Mouse (Mus musculus) limb, embryonic 11.5 days (tissue): ENCODE measurements around the gene Abi3. TPM values are rescaled to one million over a fixed set of nuclear protein-coding genes. Genes with fewer than 3 reads are reported as not detected.
"Not testable (repeated sequence)": the region's sequence is repeated elsewhere in the genome, so short reads cannot be mapped to it uniquely, and the experiment has no call there.

Source experiments
- ATAC-seq: fragments of 200-750 bp; cut with Nextera tagmentation; 2 replicates; pipeline ENCODE4 v1.8.0; 2017; ENCODE audit warnings: low read depth; ENCODE audit not compliant: insufficient number of reproducible peaks, low FRiP score, low TSS enrichment
- DNase-seq: peaks from one replicate; pipeline ENCODE4 v3.0.0-alpha.2; 2015; ENCODE audit warnings: low spot score
- H3K27ac ChIP-seq: fragments of 300-500 bp; sonication (generic); replicated peaks from 2 replicates; pipeline ENCODE4 v1.5.1; 2014; ENCODE audit warnings: low read depth, mild to moderate bottlenecking, low read length
- H3K27me3 ChIP-seq: fragments of 300-500 bp; sonication (generic); 2 replicates; pipeline ENCODE4 v1.6.1; 2014; ENCODE audit warnings: mild to moderate bottlenecking, low read length, mixed read lengths; ENCODE audit not compliant: control insufficient read depth, insufficient read depth
- H3K36me3 ChIP-seq: fragments of 300-500 bp; sonication (generic); 2 replicates; pipeline ENCODE4 v1.6.1; 2014; ENCODE audit warnings: mild to moderate bottlenecking, low read length, moderate library complexity, mixed read lengths; ENCODE audit not compliant: control insufficient read depth, insufficient read depth
- H3K4me1 ChIP-seq: fragments of 300-500 bp; sonication (generic); 2 replicates; pipeline ENCODE4 v1.6.1; 2014; ENCODE audit warnings: low read length, mixed read lengths; ENCODE audit not compliant: control insufficient read depth, insufficient read depth
- H3K4me2 ChIP-seq: fragments of 300-500 bp; sonication (generic); 2 replicates; pipeline ENCODE4 v1.6.1; 2014; ENCODE audit warnings: low read depth, mild to moderate bottlenecking, moderate library complexity; ENCODE audit not compliant: severe bottlenecking
- H3K4me3 ChIP-seq: fragments of 300-500 bp; sonication (generic); 2 replicates; pipeline ENCODE4 v1.5.1; 2014; ENCODE audit warnings: low read depth, low read length
- H3K9ac ChIP-seq: fragments of 300-500 bp; sonication (generic); 2 replicates; pipeline ENCODE4 v1.6.1; 2014; ENCODE audit warnings: mild to moderate bottlenecking, low read length
- H3K9me3 ChIP-seq: fragments of 300-500 bp; sonication (generic); 2 replicates; pipeline ENCODE4 v1.6.1; 2016; ENCODE audit warnings: low read length; ENCODE audit not compliant: control insufficient read depth
- WGBS: fragments of 180-500 bp; shearing (Covaris S2); extraction: QIAGEN DNeasy Blood & Tissue Kit; methylation state at CpG from one replicate; pipeline ENCODE4 v1.1.7; 2014; 5-methylcytosine and 5-hydroxymethylcytosine counted together
- polyA plus RNA-seq: library from polyadenylated mRNA; unstranded; fragments of >200 nt; fragmentation: Nextera tagmentation; extraction: Ambion mirVana; gene quantifications from 2 replicates; pipeline ENCODE4 v1.2.1, GENCODE M21; 2014

Gene Abi3
- polyA plus RNA-seq, result 1.4 and 2.8 TPM in 2 replicates

GRCm38 (mm10) chr11:95842074-95842681 lies at the start of gene Abi3:
TSS of gene Abi3 (minus strand) at chr11:95842476.
- H3K9me3 ChIP-seq, result no peaks in the 10 kb centered on the region
- H3K4me3 ChIP-seq, result 0 out of 2 replicates have a peak within 1 kb of the TSS, but pooled peaks have one; percentile 2
- ATAC-seq (no peak), DNase-seq (peak; percentile 30)
- 9% methylated on average over 11 of the region's 11 CpGs for WGBS
- peak within 1 kb of the TSS; percentile 18; the same call in 1 of the 2 replicates for H3K9ac ChIP-seq
- peaks cover 2% of the 10 kb centered on the region; the same call in 1 of the 2 replicates for H3K27me3 ChIP-seq
- H3K27ac ChIP-seq, result no peak within 1 kb of the TSS
- no peaks in the 10 kb centered on the region for H3K36me3 ChIP-seq
- H3K4me1 ChIP-seq, result peaks cover 6% of the 10 kb centered on the region; the same call in 1 of the 2 replicates
- peak within 1 kb of the TSS; percentile 11; the same call in 1 of the 2 replicates for H3K4me2 ChIP-seq

- ATAC-seq (no peak), DNase-seq (no peak)
- Histone ChIP-seq H3K9me3 (no peaks in the 10 kb centered on the region), H3K4me3 (no peak overlapping the region), H3K9ac (no peak overlapping the region), H3K36me3 (no peaks in the 10 kb centered on the region), H3K27me3 (no peaks in the 10 kb centered on the region), H3K4me1 (no peaks in the 10 kb centered on the region), H3K27ac (no peak overlapping the region), H3K4me2 (no peak overlapping the region)
- 78% methylated on average over 2 of the region's 2 CpGs for WGBS
Observed at GRCm38 (mm10) chr11:95890462-95891051, 48.3 kb upstream of the Abi3 start.

- not testable (repeated sequence) for H3K27me3 ChIP-seq, H3K9ac ChIP-seq, H3K4me2 ChIP-seq, H3K4me3 ChIP-seq, ATAC-seq, H3K9me3 ChIP-seq, H3K4me1 ChIP-seq, H3K36me3 ChIP-seq, H3K27ac ChIP-seq, DNase-seq
- WGBS, result 78% methylated on average over 2 of the region's 2 CpGs
Observed at GRCm38 (mm10) chr11:95879861-95880260, 37.6 kb upstream of the Abi3 start.

GRCm38 (mm10) chr11:95876296-95876695 lies 34.0 kb upstream of the Abi3 start:
- Histone ChIP-seq H3K9ac (peak overlapping the region; percentile 37; the same call in 1 of the 2 replicates), H3K4me1 (no peaks in the 10 kb centered on the region), H3K27ac (no peak overlapping the region), H3K9me3 (no peaks in the 10 kb centered on the region), H3K4me2 (no peak overlapping the region), H3K27me3 (no peaks in the 10 kb centered on the region), H3K4me3 (no peak overlapping the region), H3K36me3 (no peaks in the 10 kb centered on the region)
- 23% methylated on average over 7 of the region's 7 CpGs for WGBS
- DNase-seq (peak; percentile 86), ATAC-seq (no peak)

- DNase-seq (peak; percentile 29), ATAC-seq (no peak)
- Histone ChIP-seq H3K27me3 (no peaks in the 10 kb centered on the region), H3K9me3 (no peaks in the 10 kb centered on the region), H3K4me2 (no peak overlapping the region), H3K27ac (no peak overlapping the region), H3K36me3 (no peaks in the 10 kb centered on the region), H3K9ac (peak overlapping the region; percentile 37; the same call in 1 of the 2 replicates), H3K4me1 (no peaks in the 10 kb centered on the region), H3K4me3 (no peak overlapping the region)
- WGBS, result 29% methylated on average over 9 of the region's 9 CpGs
Observed at GRCm38 (mm10) chr11:95875804-95876203, 33.5 kb upstream of the Abi3 start.

- Histone ChIP-seq H3K9me3 (no peaks in the 10 kb centered on the region), H3K27ac (no peak overlapping the region), H3K4me2 (no peak overlapping the region), H3K4me3 (no peak overlapping the region), H3K4me1 (no peaks in the 10 kb centered on the region), H3K27me3 (no peaks in the 10 kb centered on the region), H3K9ac (no peak overlapping the region), H3K36me3 (no peaks in the 10 kb centered on the region)
- WGBS, result 74% methylated on average over 6 of the region's 6 CpGs
- DNase-seq (no peak), ATAC-seq (no peak)
Observed at GRCm38 (mm10) chr11:95869918-95870470, 27.7 kb upstream of the Abi3 start.

GRCm38 (mm10) chr11:95869442-95869841 lies 27.2 kb upstream of the Abi3 start:
- no peaks in the 10 kb centered on the region for H3K4me1 ChIP-seq
- H3K4me3 ChIP-seq, result no peak overlapping the region
- H3K27me3 ChIP-seq, result no peaks in the 10 kb centered on the region
- DNase-seq, result no peak
- H3K4me2 ChIP-seq, result no peak overlapping the region
- no peaks in the 10 kb centered on the region for H3K36me3 ChIP-seq
- H3K9me3 ChIP-seq, result no peaks in the 10 kb centered on the region
- ATAC-seq, result no peak
- WGBS, result 78% methylated on average over 4 of the region's 4 CpGs
- no peak overlapping the region for H3K27ac ChIP-seq
- no peak overlapping the region for H3K9ac ChIP-seq

- 95% methylated on average over 8 of the region's 8 CpGs for WGBS
- no peak overlapping the region for H3K4me2 ChIP-seq
- H3K4me3 ChIP-seq, result no peak overlapping the region
- ATAC-seq (no peak), DNase-seq (no peak)
- no peak overlapping the region for H3K27ac ChIP-seq
- no peaks in the 10 kb centered on the region for H3K4me1 ChIP-seq
- H3K27me3 ChIP-seq, result no peaks in the 10 kb centered on the region
- no peak overlapping the region for H3K9ac ChIP-seq
- H3K9me3 ChIP-seq, result no peaks in the 10 kb centered on the region
- no peaks in the 10 kb centered on the region for H3K36me3 ChIP-seq
Observed at GRCm38 (mm10) chr11:95861397-95861796, 19.1 kb upstream of the Abi3 start.
